Mouse (Mus musculus) G1E-ER4 (cell line): ENCODE data around the gene Mmgt1. TPM values are rescaled to one million over a fixed set of nuclear protein-coding genes. Genes with fewer than 3 reads are reported as not detected.

ENCODE experiments used
- GATA1 ChIP-seq: IDR thresholded peaks from one replicate; pipeline ENCODE4 v1.8.0; 2012; ENCODE audit warnings: low read length, inconsistent platforms
- polyA plus RNA-seq: library from polyadenylated mRNA; stranded (reverse); fragments of >175 nt; gene quantifications from 2 replicates; pipeline ENCODE4 v1.2.3, GENCODE M21; 2012

Mmgt1 gene
- 0.49 and 0.54 TPM in 2 replicates for polyA plus RNA-seq

- TF ChIP-seq GATA1: no peak
Observed at GRCm38 (mm10) chrX:56597887-56598640, at the start of gene Mmgt1. Mmgt1 (minus strand) TSS chrX:56598069.

GRCm38 (mm10) chrX:56640066-56640465 lies 42.2 kb upstream of the Mmgt1 start:
- no peak for TF ChIP-seq GATA1

GRCm38 (mm10) chrX:56636185-56636584 lies 38.3 kb upstream of the Mmgt1 start:
- no peak for TF ChIP-seq GATA1

- TF ChIP-seq GATA1: no peak
Observed at GRCm38 (mm10) chrX:56615236-56615635, 17.4 kb upstream of the Mmgt1 start.

GRCm38 (mm10) chrX:56610318-56610694 lies 12.4 kb upstream of the Mmgt1 start:
- TF ChIP-seq GATA1: no peak

GRCm38 (mm10) chrX:56609623-56610317 lies 11.9 kb upstream of the Mmgt1 start, which contains the start of gene Slc9a6:
Slc9a6 (plus strand) TSS chrX:56609757.
- no peak for TF ChIP-seq GATA1

- TF ChIP-seq GATA1: no peak
Observed at GRCm38 (mm10) chrX:56609285-56609622, 11.4 kb upstream of the Mmgt1 start.

GRCm38 (mm10) chrX:56607032-56607710 lies 9.3 kb upstream of the Mmgt1 start:
- TF ChIP-seq GATA1: no peak

GRCm38 (mm10) chrX:56606536-56606935 lies 8.7 kb upstream of the Mmgt1 start:
- TF ChIP-seq GATA1: no peak

GRCm38 (mm10) chrX:56597219-56597886 lies 516 bp downstream of the Mmgt1 start:
- no peak for TF ChIP-seq GATA1

- no peak for TF ChIP-seq GATA1
Observed at GRCm38 (mm10) chrX:56578200-56578599, 19.7 kb downstream of the Mmgt1 start.

GRCm38 (mm10) chrX:56572465-56572864 lies 25.4 kb downstream of the Mmgt1 start:
- no peak for TF ChIP-seq GATA1

GRCm38 (mm10) chrX:56553584-56553983 lies 44.3 kb downstream of the Mmgt1 start:
- no peak for TF ChIP-seq GATA1

- TF ChIP-seq GATA1: no peak
Observed at GRCm38 (mm10) chrX:56549506-56549905, 48.4 kb downstream of the Mmgt1 start, which contains the start of gene Gm648. Gm648 (minus strand) TSS chrX:56549606.

GRCm38 (mm10) chrX:56537162-56537561 lies 60.7 kb downstream of the Mmgt1 start:
- no peak for TF ChIP-seq GATA1

Other genes starting within 250 kb of the Mmgt1 start
- gene Smim10l2a, start 223.5 kb downstream of the Mmgt1 start, polyA plus RNA-seq: not detected in 2 replicates
- gene Gm2174, start 150.1 kb downstream of the Mmgt1 start, polyA plus RNA-seq: not detected in 2 replicates
- 7.9 and 8.8 TPM in 2 replicates for gene Ints6l, start 143.2 kb downstream of the Mmgt1 start, polyA plus RNA-seq
- gene Gm10477, start 73.3 kb downstream of the Mmgt1 start, polyA plus RNA-seq: not detected in 2 replicates
- not detected in 2 replicates for gene Gm648, start 48.5 kb downstream of the Mmgt1 start, polyA plus RNA-seq
- gene Slc9a6, start 11.7 kb upstream of the Mmgt1 start, polyA plus RNA-seq: 7.3 and 31.5 TPM in 2 replicates
- 0.02 and 0.06 TPM in 2 replicates for gene Fhl1, start 133.7 kb upstream of the Mmgt1 start, polyA plus RNA-seq
- gene Map7d3, start 224.3 kb upstream of the Mmgt1 start, polyA plus RNA-seq: not detected in 2 replicates